Mouse (Mus musculus) stomach, postnatal 0 days (tissue): ENCODE measurements at regions not wholly inside any gene's neighbourhood (a gene's known extent, or its start where the extent isn't known, plus 50 kb on each side); places are given as distances from the start of the nearest gene placed in this dataset.

ENCODE experiments used
- CTCF ChIP-seq: IDR thresholded peaks from 2 replicates; pipeline ENCODE4 v1.5.1; 2016; ENCODE audit warnings: antibody characterized with exemption, low read depth, mild to moderate bottlenecking, moderate library complexity
- EP300 ChIP-seq: optimal IDR thresholded peaks from 2 replicates; pipeline ENCODE3; 2016; ENCODE audit warnings: antibody characterized with exemption

GRCm38 (mm10) chr2:45197342-45197741, 80.1 kb upstream of the Zeb2 start:
- no peak for TF ChIP-seq CTCF
- no peak for TF ChIP-seq EP300
